Mouse (Mus musculus): ENCODE measurements around the gene Wdr37.
"Not testable (repeated sequence)": the region's sequence is repeated elsewhere in the genome, so short reads cannot be mapped to it uniquely, and the experiment has no call there.

Gene Wdr37

GRCm38 (mm10) chr13:8871314-8871962 is at the start of gene Wdr37:
Gene Wdr37, minus strand, starts transcription at chr13:8871909.
- DNase-seq (ENCODE audit: low spot score), result peak; percentile 22

DNA sequence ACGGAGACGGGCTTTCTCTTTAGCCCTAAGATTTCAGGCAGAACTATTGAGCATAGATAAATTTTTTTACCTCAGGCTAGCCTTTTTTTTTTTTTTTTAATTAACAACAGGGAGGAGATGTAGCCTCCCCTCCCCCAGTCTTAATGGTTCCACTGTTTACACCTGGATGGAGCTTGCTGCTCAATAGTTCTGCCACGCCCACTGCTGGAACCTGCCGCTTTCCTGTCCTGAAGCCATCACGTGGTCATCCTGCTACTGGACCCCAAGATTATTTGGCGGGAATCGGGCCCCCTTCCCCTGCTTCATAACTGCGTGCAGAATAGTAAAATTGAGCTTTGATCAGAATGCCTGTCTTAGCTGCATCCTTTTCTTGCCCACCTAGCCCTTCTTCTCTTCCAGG is 42.2 kb upstream of the Wdr37 start:
- not testable (repeated sequence) for DNase-seq (ENCODE audit: low spot score)

DNA sequence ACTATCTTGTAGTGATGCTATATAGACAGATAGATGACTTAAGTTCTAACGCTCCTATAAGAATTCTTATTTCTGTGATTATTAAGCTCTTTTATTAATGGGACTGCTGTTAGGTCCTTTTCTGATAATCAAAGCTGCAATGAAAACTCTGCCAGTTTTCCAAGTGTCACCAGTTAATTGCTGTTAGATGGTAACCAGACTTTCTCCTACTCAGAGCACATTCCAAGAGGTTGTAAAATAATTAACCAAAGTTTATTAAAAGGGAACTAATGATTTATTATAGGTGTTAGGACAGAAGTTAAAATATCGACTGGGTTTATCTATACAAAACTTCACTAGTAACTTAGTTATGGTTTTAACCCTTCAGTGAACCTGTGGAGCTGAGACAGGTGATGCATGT is 34.3 kb upstream of the Wdr37 start:
- DNase-seq (ENCODE audit: low spot score), result not testable (repeated sequence)

- DNase-seq (ENCODE audit: low spot score), result no peak
Measured at GRCm38 (mm10) chr13:8888603-8889002, 16.9 kb upstream of the Wdr37 start.

GRCm38 (mm10) chr13:8886185-8886560 is 14.5 kb upstream of the Wdr37 start:
- no peak for DNase-seq (ENCODE audit: low spot score)

GRCm38 (mm10) chr13:8885445-8886184 is 13.9 kb upstream of the Wdr37 start, which contains the start of gene Idi1:
Gene Idi1, plus strand, starts transcription at chr13:8885501.
- peak; percentile 97 for DNase-seq (ENCODE audit: low spot score)

- DNase-seq (ENCODE audit: low spot score), result not testable (repeated sequence)
Measured at GRCm38 (mm10) chr13:8883870-8884269, 12.2 kb upstream of the Wdr37 start.

- no peak for DNase-seq (ENCODE audit: low spot score)
Measured at GRCm38 (mm10) chr13:8881611-8882010, 9.9 kb upstream of the Wdr37 start.

- no peak for DNase-seq (ENCODE audit: low spot score)
Measured at GRCm38 (mm10) chr13:8873776-8874175, 2.1 kb upstream of the Wdr37 start.

GRCm38 (mm10) chr13:8870510-8871313 is 997 bp downstream of the Wdr37 start:
- peak; percentile 91 for DNase-seq (ENCODE audit: low spot score)

GRCm38 (mm10) chr13:8870160-8870509 is 1.6 kb downstream of the Wdr37 start:
- DNase-seq (ENCODE audit: low spot score), result no peak

- no peak for DNase-seq (ENCODE audit: low spot score)
Measured at GRCm38 (mm10) chr13:8869578-8870157, 2.0 kb downstream of the Wdr37 start.

GRCm38 (mm10) chr13:8866612-8867011 is 5.1 kb downstream of the Wdr37 start:
- DNase-seq (ENCODE audit: low spot score), result no peak

GRCm38 (mm10) chr13:8864990-8865389 is 6.7 kb downstream of the Wdr37 start:
- no peak for DNase-seq (ENCODE audit: low spot score)

GRCm38 (mm10) chr13:8860861-8861260 is 10.8 kb downstream of the Wdr37 start:
- DNase-seq (ENCODE audit: low spot score), result no peak

- no peak for DNase-seq (ENCODE audit: low spot score)
Measured at GRCm38 (mm10) chr13:8858453-8858852, 13.3 kb downstream of the Wdr37 start.

GRCm38 (mm10) chr13:8854769-8855168 is 16.9 kb downstream of the Wdr37 start:
- no peak for DNase-seq (ENCODE audit: low spot score)

DNA sequence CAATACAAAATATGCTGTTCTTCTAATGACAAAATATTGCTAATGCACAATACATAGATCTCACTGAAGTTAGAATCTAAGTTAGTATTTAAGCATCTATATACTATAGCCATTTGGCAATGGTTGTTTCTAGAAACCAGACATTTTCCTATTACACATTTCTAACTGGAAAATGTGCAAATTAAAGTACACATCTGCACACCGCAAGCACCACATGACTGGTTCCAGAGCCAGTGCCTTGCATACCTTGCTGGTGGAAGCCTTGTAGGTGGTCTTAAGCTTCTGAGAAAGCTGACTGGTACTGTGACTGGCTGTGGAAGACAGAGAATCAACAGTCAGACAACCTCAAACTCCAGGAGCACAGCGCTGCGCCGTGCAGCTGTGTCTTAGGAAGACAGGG is 18.3 kb downstream of the Wdr37 start:
- DNase-seq (ENCODE audit: low spot score), result no peak

DNA sequence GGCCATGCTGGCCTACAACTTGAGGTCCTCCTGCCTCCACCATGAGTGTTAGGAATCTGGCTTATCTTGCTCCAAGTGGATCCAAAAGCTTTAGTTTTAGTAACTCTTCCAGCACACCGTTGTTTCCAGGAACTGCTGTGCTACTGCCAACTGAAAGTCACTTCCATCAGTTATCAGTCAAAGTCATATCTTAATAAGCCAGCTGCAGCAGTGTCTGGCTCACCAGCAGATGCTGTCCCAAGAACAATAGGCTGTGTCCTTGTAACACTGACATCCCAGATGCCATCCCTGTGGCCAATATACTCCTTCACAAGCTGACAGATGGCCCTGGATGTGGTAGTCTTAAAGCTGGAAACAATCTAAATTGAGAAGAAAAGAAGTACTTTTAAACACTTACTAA is 22.4 kb downstream of the Wdr37 start:
- DNase-seq (ENCODE audit: low spot score), result no peak

GRCm38 (mm10) chr13:8847702-8848101 is 24.0 kb downstream of the Wdr37 start:
- no peak for DNase-seq (ENCODE audit: low spot score)

DNA sequence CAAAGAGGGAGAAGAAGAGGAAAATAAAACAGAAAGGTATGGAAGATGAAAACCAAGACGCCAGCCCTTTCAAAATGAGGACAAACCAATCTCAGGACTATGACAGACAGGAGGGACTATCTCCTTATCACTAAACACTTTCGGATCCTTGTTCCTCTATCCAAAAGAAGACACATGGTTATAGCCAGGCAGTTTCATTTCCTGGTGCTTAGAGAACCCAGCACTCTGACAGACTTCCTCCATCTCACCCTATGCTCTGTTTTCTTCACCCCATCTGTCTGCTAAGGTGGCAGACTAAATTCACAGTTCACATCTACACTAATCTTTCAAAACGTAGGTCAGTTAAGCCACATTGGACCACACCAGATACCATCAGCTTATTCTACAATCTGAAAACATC is 29.4 kb downstream of the Wdr37 start:
- DNase-seq (ENCODE audit: low spot score), result no peak

GRCm38 (mm10) chr13:8841846-8842245 is 29.9 kb downstream of the Wdr37 start:
- not testable (repeated sequence) for DNase-seq (ENCODE audit: low spot score)

GRCm38 (mm10) chr13:8840941-8841340 is 30.8 kb downstream of the Wdr37 start:
- DNase-seq (ENCODE audit: low spot score), result no peak

Data from testis, postnatal 14 days (tissue).